Mouse (Mus musculus) spleen, postnatal 36 days (tissue): ENCODE data around the gene Hbb-bh1.
"Not testable (repeated sequence)": the region's sequence is repeated elsewhere in the genome, so short reads cannot be mapped to it uniquely, and the experiment has no call there.

Experiments
- DNase-seq, 2 experiments: peaks; one replicate each; pipeline ENCODE4 v3.0.0; 2022; ENCODE audit warnings: low spot score in 2 of 2, mixed read lengths in 1 of 2

The Hbb-bh1 gene

DNA sequence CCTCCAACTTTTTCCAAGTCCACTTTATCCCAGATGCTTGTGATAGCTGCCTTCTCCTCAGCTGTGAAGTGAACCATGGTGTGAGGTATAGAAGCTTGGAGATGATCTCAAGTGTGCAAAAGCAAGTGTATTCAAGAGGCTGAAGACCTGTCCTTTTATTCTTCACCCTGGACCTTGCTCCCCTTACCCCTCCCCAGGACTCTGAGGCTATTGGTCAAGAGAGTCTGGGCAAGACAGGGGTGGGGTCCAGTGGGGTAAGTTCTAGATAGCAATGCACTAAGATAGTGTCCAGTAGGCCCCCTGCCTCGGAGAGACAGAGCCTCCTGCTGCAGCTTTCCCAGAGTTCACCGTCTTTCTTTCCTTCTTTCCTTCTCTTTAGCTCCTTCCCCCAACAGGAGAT, at the start of gene Hbb-bh1:
TSS of gene Hbb-bh1 (minus strand) at position 131 of the 400 bp plus-strand sequence.
- DNase-seq, result no peak

DNA sequence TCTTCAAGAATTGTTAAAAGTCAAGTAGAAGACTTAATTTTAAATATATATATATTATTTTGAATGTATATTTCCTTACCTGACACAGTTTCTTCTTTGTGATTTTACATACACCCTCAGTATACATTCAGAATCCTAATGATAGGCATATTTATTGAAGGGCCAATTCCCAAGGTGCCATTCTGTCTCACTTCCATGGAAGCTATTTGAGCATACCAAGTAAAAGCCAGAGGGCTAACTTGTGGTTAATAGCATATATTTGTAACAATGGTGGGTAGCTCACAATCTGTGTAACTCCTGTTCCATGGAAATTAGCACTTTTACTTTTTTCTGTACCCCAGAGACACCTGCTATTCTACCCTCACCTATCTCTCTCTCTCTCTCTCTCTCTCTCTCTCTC, 43.2 kb upstream of the Hbb-bh1 start, which contains the start of gene Olfr66:
TSS of gene Olfr66 (minus strand) at position 101 of the 400 bp plus-strand sequence.
- no peak for DNase-seq

DNA sequence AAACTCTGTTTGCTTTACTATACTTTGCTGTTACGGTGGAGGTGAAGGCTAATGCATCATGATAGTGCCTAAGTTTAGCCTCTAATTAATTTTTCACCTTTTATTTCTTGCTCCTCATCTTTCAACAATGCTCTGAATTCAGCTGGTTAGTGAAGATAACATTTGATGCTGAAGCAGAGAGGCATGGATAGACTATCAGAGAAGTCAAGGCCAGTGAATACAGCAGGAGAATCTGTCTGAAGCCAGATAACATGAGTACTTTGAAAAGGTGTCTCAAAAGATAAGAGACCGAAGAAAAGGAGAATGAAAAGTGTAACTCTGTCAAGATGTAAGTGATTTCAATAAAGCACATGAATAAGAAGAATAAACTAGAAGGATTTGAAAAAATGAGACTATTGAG, 34.1 kb upstream of the Hbb-bh1 start:
- DNase-seq, result peak in 1 of 2 experiments; percentile 28

DNA sequence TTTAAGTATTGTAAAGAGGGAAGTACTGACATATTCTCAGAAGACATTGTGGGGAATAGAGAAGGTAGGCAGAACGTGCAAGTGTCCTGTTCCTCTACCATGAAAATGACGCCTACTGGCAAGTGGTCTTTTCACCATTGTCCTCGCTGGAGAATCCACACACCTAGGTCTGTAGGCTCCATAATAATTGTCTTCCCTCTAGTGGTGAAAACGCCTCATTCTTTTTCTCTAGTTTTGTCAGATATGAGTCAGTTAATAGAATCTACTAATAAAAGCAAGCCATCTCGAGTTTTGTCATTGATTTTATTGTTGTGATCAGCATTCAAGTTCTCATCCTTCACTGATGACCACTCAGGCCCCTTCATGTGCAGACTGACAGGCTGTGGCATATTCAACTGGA, 31.5 kb upstream of the Hbb-bh1 start:
- no peak for DNase-seq

DNA sequence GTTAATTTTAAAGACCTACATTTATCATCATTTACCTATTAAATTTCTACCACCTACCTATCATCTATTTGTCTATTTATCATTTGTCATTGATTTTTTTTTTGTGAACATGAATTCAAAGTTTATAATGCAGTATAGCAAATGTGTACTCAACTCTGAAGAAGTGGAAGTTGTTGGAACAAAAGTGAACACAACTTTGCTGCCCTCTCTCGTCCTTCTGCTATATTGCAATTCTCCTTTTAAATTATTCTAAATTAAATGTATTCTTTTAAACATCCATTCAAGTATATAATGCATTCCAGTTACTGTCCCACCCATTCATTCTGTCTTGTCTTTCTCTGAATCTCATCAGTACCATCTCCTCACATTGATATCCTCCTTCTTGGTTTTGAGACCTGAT, 30.1 kb upstream of the Hbb-bh1 start:
- DNase-seq, result peak in 1 of 2 experiments; percentile 40

DNA sequence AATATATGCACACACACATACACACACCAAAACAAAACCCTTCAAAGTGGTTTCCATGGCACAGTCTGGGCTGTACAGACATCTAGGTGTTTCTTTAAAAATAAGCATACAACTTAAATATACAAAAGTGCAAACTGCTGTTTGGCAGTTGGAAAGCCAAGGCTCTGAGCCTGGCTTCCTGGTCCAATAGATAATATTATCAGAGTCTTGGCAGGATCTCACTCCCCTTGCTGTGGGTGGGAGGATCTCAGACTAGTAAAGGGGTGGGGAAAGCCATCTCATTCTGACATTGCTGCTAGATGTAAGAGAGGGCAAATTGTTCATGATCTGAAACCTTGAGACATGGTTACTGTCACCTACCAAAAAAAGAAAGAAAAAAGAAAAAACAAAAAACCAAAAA, 27.7 kb upstream of the Hbb-bh1 start:
- peak; percentile 41 to 71 for DNase-seq

DNA sequence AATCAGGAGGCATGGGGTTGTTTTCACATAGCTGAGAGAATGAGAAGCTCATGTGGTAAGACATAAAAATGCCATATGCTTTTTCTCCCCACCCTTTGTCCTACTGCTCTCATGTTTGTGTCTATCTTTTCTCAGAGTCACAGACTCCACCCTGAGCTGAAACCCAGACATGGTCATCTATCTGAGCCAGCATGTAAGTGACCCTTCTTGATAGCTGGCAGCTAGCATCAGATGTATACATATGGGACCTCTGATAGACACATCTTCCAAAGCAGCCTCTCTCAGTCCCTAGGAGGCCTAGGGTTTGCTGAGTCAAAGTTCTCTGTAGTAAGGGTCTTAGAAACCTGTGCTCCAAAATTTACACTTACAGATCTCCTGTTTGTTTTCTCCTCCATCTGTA, 22.8 kb upstream of the Hbb-bh1 start:
- peak; percentile 54 to 71 for DNase-seq

DNA sequence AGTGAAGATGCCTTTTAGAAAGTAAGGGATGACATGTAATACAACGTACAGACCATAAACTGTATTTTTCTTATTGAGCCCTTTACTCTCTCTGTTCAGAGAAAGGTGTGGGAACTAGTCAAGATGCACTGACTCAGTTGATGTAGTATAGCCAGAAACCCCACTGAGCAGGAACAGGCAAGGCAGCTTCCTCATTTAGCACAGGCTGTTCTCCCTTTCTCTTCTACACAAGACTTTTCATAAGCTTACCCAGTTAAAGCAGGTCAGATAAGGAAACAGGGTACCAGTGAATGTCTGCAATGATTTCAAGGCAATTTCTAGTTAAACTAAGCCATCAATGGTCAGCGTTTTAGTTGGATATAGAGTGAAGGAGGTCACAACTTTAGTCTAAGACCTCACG, 18.6 kb upstream of the Hbb-bh1 start:
- DNase-seq, result no peak

DNA sequence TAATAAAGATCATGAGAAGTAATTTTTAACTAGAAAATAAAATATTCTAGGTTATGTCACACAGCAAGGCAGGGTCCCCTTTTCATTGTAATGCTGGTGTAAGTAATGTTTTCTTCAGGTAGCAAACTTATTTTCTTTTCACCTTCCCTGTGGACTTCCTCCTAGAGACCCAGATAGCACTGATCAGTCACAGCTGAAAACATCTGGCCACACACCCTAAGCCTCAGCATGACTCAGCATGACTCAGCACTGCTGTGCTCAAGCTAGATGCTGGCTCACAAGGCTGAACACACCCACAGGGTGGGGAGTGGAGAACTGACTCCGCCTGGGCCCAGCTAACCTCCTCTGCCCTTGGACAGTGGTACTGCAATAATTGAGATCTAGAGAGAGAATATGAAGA, 17.9 kb upstream of the Hbb-bh1 start:
- DNase-seq, result peak; percentile 68 to 84

DNA sequence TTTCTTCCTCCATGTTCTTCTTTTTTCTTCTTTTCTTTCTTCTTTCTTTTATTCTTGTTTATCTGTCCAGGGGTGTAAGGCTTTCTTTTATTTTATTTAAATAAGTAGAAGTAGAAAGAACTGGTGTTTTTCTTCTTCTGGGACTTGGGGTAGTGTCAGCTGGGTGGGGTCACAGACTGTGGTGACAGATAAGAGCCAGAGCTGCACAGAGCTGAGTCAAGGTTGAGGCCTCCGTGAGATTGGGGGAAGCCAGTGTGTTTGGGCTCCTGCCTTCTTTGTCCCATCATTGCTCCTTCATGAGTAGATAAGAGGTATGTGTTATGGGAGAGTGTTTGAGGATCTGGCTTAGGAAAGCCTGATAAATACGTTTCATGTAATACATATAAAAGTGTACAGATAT, 16.1 kb upstream of the Hbb-bh1 start:
- DNase-seq, result peak; percentile 58 to 78

DNA sequence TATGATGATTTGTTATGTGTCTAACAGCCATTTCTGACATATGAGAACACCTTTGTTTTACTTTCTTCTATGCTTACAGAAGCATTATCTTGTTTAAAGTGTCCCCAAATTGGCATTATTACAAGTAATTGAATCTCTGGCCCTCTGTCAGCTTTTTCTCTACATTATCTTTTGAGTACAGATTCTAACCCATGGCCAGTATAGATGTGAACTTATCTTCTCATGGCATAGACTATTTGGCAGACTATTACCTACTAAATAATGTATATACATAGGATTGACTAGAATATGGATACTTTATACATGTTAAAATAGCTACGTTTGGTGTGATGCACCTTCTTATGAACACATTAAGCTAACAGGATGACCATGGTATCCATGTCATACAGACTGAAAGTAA, 11.7 kb upstream of the Hbb-bh1 start:
- DNase-seq, result peak in 1 of 2 experiments; percentile 18

DNA sequence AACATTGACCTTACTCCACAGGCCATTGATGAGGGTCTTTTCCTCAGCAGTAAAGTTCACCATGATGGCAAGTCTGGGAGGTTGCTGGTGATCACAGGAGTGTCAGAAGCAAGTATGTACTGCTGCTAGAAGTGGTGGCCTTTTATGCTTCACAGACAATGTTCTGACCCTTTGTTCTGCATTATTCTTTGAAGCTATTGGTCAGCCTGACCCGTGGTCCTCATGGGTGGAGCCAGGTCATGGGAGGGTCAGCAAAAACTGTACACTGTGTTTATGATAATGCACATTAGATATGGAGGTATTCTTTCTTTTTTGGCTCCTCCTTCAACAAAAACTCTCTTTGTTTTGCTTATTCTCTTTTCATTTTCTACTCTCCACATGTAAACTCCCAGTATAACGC, 10.1 kb upstream of the Hbb-bh1 start, which contains the start of gene Hbb-y:
TSS of gene Hbb-y (minus strand) at position 127 of the 400 bp plus-strand sequence.
- no peak for DNase-seq

DNA sequence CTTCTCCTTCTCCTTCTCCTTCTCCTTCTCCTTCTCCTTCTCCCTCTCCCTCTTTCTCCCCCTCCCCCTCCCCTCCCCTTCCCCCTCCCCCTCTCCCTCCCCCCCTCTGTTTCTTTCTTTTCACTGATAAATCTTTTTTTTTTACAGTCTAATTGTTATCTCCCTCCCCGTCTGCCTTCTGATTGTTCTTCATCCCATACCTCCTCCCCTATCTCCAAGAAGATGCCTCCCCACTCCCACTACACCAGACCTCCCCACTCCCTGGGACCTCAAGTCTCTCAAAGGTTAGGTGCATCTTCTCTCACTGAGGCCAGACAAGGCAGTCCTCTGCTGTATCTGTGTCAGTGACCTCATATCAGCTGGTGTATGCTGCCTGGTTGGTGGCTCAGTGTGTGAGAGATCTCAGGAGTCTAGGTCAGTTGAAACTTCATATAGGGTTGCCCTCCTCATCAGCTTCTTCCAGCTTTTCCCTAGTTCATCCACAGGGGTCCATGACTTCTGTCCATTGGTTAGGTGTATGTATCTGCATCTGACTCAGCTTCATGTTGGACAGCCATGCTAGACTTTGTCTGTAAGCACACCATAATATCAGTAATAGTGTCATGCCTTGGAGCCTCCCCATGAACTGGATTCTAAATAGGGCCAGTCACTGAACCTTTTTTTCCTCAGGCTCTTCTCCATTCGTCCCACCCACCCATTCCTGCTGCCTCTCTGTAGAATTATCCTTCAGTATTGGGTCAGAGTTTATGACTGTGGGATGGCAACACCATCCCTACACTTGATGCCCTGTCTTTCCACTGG, 1.8 kb upstream of the Hbb-bh1 start:
- no peak for DNase-seq

DNA sequence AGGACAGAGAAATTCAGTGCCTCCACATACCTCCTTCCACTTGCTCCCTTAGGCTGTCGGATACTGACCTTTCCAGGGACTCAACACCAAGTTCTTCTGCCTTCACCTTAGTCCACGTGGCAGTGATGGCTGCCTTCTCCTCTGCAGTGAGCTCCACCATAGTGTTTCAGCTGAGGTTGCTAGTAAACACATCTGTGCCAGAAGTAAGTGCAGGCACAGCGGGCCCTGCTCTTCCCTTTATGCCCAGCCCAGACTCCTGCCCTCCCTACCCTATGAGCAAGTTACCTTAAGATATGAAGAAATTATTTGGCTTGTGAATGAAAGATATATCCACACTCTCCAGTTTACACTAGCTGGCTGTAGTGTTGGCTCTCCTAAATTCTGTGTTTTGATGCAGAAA, 2.7 kb downstream of the Hbb-bh1 start, which contains the start of gene Hbb-bh2:
TSS of gene Hbb-bh2 (minus strand) at position 253 of the 400 bp plus-strand sequence.
- no peak for DNase-seq

DNA sequence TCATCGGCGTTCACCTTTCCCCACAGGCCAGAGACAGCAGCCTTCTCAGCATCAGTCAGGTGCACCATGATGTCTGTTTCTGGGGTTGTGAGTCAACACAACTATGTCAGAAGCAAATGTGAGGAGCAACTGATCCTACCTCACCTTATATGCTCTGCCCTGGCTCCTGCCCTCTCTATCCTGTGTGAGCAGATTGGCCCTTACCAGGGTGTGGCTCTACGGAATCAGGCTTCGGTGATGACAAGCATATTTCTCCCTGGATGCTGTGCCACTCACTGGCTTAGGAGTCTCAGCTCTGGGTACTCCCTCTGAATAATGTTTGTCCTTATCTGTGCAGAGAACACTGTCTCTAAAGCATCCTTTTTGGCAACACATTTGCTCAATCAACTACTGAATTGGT, 15.2 kb downstream of the Hbb-bh1 start, which contains the start of gene Hbb-bs:
TSS of gene Hbb-bs (minus strand) at position 289 of the 400 bp plus-strand sequence.
- DNase-seq, result peak; percentile 61 to 80

DNA sequence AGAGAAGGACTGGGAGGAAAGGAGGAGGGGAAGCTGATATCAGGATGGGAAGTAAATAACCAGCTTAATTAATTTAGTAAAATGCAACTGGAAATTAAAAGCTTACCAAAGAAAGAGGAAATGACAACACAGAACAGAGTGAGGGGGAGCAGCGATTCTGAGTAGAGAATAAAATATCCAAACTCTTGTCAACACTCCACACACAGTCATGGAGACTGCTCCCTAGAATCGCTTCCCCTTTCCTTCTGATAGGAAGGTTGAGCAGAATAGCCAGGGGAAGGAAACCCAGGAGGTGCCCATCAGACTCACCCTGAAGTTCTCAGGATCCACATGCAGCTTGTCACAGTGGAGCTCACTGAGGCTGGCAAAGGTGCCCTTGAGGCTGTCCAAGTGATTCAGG, 15.8 kb downstream of the Hbb-bh1 start:
- DNase-seq, result not testable (repeated sequence)

DNA sequence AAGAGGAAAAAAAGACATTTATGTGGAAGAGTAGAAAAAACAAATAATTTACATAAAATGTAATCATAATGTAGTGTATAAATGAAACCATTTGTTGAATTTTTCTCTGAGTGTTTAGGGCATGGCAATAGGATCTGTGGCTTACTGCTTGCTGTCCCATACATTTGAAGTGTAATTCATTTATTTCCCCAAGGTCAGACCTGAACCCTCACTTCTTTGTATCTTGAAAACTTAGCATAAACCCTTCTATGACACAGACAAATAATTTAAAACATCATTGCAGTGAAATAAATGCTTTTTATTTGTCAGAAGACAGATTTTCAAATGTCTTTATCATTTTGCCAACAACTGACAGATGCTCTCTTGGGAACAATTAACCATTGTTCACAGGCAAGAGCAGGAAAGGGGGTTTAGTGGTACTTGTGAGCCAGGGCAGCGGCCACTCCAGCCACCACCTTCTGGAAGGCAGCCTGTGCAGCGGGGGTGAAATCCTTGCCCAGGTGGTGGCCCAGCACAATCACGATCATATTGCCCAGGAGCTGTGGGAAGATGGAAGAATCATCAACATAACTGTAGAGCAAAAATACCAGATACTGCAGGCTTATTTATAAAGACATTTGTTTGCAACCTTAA, 16.6 kb downstream of the Hbb-bh1 start:
- no peak for DNase-seq

DNA sequence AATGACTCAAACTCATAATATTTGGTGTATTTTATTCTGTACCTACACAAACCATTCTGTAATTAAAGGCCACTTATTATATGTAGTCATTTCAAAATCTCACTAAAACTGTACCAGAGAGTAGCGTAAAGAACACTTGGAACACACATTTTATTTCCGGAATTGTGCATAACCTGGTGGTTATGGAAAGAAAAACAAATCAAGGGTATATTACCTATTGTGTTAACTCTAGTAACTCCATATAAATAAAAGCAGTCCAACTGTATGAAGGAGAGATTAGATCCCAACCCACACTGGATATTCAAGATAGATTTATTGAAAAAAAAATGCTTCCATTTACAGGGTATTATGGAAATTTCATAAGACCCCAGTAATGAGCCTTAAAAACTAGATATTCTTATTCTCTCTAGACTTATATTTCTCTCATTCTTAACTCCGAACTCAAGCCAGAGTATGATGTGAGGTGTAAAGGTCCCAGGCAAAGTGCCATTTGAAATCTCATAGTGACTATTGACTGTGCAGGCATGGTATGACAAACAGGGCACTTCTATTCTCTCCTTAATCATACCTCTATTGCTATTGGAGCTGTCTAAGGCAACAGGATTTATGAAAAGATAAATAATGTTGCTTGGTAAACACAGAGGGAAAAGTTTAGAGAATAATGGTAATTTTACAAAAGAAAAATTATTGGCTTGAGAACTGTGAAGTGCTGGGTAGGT, 17.3 kb downstream of the Hbb-bh1 start:
- no peak for DNase-seq

DNA sequence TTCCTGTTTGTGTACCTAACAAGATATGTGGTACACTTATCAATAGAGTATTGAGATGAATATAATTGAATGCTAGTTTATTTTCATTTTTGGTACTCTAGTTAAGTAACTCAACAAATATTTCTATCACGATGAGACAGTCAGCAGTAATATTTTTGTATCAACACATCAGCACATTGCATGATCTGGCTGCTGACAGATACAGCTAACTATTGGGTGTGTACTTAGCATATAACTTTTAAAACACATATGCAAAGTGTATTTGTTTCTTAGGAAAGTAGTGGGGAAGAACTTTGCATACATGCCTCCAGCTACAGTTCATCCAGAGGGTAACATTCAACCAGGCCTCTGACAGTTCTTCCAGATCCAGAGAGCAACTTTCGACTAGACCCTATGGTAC, 18.4 kb downstream of the Hbb-bh1 start:
- DNase-seq, result no peak

DNA sequence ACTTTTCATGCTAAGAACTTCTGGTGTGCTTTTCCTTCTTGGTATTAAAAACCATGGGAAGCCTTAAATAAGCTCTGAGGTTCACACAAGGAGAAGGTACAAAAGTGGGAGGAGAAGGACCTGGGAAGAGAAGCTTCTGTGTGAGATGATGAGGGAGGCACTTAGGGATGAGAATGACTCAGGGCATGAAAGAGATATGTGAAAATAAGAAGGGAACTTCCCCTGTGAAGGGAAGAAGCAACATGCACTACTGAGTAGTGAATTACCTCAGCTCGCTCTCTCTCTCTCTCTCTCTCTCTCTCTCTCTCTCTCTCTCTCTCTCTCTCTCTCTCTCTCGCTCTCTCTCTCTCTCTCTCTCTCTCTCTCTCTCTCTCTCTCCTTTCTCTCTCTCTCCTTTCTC, 27.9 kb downstream of the Hbb-bh1 start:
- DNase-seq, result not testable (repeated sequence)

DNA sequence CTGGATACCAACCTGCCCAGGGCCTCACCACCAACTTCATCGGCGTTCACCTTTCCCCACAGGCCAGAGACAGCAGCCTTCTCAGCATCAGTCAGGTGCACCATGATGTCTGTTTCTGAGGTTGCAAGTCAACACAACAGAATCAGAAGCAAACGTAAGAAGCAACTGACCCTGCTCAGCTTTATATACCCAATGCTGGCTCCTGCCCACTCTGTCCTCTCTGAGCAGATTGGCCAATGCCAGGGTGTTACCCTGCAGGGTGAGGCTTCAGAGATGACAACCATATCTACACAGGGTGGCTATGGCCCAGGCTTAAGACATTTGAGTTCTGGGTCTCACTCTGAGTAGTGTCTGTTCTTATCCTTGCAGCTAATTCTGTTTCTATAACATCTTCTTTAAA, 29.2 kb downstream of the Hbb-bh1 start, which contains the start of gene Hbb-bt:
TSS of gene Hbb-bt (minus strand) at position 231 of the 400 bp plus-strand sequence.
- DNase-seq, result peak; percentile 64 to 80

DNA sequence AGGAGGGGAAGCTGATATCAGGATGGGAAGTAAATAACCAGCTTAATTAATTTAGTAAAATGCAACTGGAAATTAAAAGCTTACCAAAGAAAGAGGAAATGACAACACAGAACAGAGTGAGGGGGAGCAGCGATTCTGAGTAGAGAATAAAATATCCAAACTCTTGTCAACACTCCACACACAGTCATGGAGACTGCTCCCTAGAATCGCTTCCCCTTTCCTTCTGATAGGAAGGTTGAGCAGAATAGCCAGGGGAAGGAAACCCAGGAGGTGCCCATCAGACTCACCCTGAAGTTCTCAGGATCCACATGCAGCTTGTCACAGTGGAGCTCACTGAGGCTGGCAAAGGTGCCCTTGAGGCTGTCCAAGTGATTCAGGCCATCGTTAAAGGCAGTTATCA, 29.8 kb downstream of the Hbb-bh1 start:
- not testable (repeated sequence) for DNase-seq
